In the genomic region with DNA sequence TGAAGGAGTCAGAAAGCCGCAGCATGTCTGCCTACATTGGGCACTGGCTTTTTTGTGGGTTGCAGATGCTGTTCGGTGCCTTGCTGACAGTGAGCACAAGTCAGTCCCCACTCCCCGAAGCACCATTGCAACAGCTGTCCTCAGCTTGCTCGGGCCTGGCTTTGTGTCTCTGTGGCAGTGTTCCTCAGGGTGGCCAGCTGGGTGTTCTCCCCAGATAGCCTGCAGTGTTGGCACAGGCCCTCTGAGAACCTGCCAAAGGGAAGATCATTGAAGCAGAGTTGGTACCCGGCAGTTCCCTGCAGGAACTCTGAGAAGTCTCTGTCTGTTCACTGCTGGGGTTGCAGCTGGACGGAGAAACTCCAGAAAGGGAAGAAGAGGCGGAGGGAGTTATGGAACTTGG, we compare ENCODE assay signal across 9 mouse cellular contexts. TPM values are rescaled to one million over a fixed set of nuclear protein-coding genes. Genes with fewer than 3 reads are reported as not detected.
DNase-seq lines count a peak whose midpoint lies in the region; ATAC-seq lines count a peak whose summit lies in the region.
"Had no signal": no experiment of that assay in that cellular context is flagged by ENCODE, and none has a peak within 500 bp of the region (broad histone marks: within the 10 kb centered on the region; RNA-seq: fewer than 3 reads in every experiment).

No protein-coding gene starts in this region.

- DNase-seq in heart, adult 8-10 months (ENCODE audit: low spot score): peak; percentile 7
- no peak for DNase-seq in heart, postnatal 25 days (ENCODE audit: low spot score)
- DNase-seq in cerebellum, postnatal 14 days: peak; percentile 66 to 72
- peak; percentile 31 to 35 for DNase-seq in layer of hippocampus, adult 8-10 months (ENCODE audit: low spot score in 2 of 2)
- no peak for DNase-seq in B cell, adult 2 months
- no peak for DNase-seq in kidney, postnatal 10 days
- DNase-seq in spleen, postnatal 14 days (ENCODE audit: low spot score in 2 of 2): no peak

- no peak for ATAC-seq in midbrain, embryonic 13.5 days

- no peak overlapping the region for H3K9ac ChIP-seq in midbrain, embryonic 13.5 days (replicated peaks)

- H3K4me2 ChIP-seq in midbrain, embryonic 13.5 days (replicated peaks): no peak overlapping the region

- WGBS in midbrain, embryonic 13.5 days: 68% methylated on average over 7 of the region's 7 CpGs

- H3K4me1 ChIP-seq in midbrain, embryonic 13.5 days (replicated peaks): peaks cover 39% of the 10 kb centered on the region

- H3K36me3 ChIP-seq in midbrain, embryonic 13.5 days: no peaks in the 10 kb centered on the region

- H3K9me3 ChIP-seq in midbrain, embryonic 13.5 days: no peaks in the 10 kb centered on the region

- peak overlapping the region; percentile 69 for H3K27ac ChIP-seq in midbrain, embryonic 13.5 days
- H3K27ac ChIP-seq: left cerebral cortex, adult 2 months had no signal

- no peak overlapping the region for H3K4me3 ChIP-seq in midbrain, embryonic 13.5 days (replicated peaks)
- H3K4me3 ChIP-seq: left cerebral cortex, adult 2 months had no signal

- H3K27me3 ChIP-seq in midbrain, embryonic 13.5 days: no peaks in the 10 kb centered on the region

- intact Hi-C loops in heart, postnatal 25 days (cut with DNase I): no loop called here

RNA-seq across cellular contexts. Expression of a gene that starts 22.5 kb away (rescaled TPM):
- total RNA-seq in heart, adult 8-10 months (2022): 1 to 10 TPM; 5.4 to 8.3 (median 6.4) TPM
- 1 to 10 TPM; 7.2 to 9.7 TPM for total RNA-seq in heart, postnatal 25 days (2021)
- 10 to 100 TPM in 2 of 4 experiments, 1 to 10 TPM in 2; 7.3 to 11.4 (median 9.7) TPM for total RNA-seq in layer of hippocampus, adult 8-10 months (2022)
- polyA plus RNA-seq in midbrain, embryonic 13.5 days (2015; fragmentation: Nextera tagmentation; extraction: Ambion mirVana): 6.4 and 7.0 TPM in 2 replicates

Comparison
In these comparisons a context has a peak if more than half of its experiments do, and no peak if none do; other contexts are left out.
1. DNase-seq: peak in heart, adult 8-10 months (single experiment), cerebellum, postnatal 14 days (2 of 2) and layer of hippocampus, adult 8-10 months (2 of 2); none in heart, postnatal 25 days (single experiment), B cell, adult 2 months (0 of 2), kidney, postnatal 10 days (single experiment) and spleen, postnatal 14 days (0 of 2).